Mouse (Mus musculus) C2C12 (cell line): Measurements from ENCODE around the gene Cramp1l.

ENCODE experiments used
- CTCF ChIP-seq: IDR thresholded peaks from one replicate; pipeline ENCODE4 v1.5.1; 2011; ENCODE audit not compliant: control insufficient read depth, insufficient read depth, insufficient read length
- MAX ChIP-seq: IDR thresholded peaks from one replicate; pipeline ENCODE4 v1.6.1; 2011; ENCODE audit warnings: mild to moderate bottlenecking, control low read depth
- MYOD1 ChIP-seq: IDR thresholded peaks from one replicate; pipeline ENCODE4 v1.6.1; 2011; ENCODE audit warnings: low read depth; ENCODE audit not compliant: control insufficient read depth, insufficient read length
- MYOG ChIP-seq: IDR thresholded peaks from one replicate; pipeline ENCODE4 v1.6.1; 2011; ENCODE audit not compliant: control insufficient read depth, insufficient read length; ENCODE audit errors: extremely low read depth
- USF1 ChIP-seq: IDR thresholded peaks from one replicate; pipeline ENCODE4 v1.6.1; 2011; ENCODE audit warnings: low read depth, mild to moderate bottlenecking, control low read depth, moderate library complexity

GRCm38 (mm10) chr17:24935666-24936065 is 79.9 kb downstream of the Cramp1l start:
- TF ChIP-seq MYOD1 (no peak), CTCF (no peak), USF1 (no peak), MAX (no peak), MYOG (no peak)
